In genomic region chr2:179795452-179795851, GRCm38 (mm10) we compare ENCODE assay signal across 21 mouse cellular contexts.
DNase-seq lines count a peak whose midpoint lies in the region; ATAC-seq and TF ChIP-seq lines count a peak whose summit lies in the region.
"Had no signal": no experiment of that assay in that cellular context is flagged by ENCODE, and none has a peak within 500 bp of the region (broad histone marks: within the 10 kb centered on the region; RNA-seq: fewer than 3 reads in every experiment).

No protein-coding gene starts in this region.

- H3K36me3 ChIP-seq in forebrain, embryonic 10.5 days (replicated peaks), result 0 out of 2 replicates have a peak, but pooled peaks cover 3% of the 10 kb centered on the region
- H3K36me3 ChIP-seq in forebrain, embryonic 11.5 days (ENCODE audit: control insufficient read depth, insufficient read depth, low read length), result no peaks in the 10 kb centered on the region
- H3K36me3 ChIP-seq in midbrain, embryonic 14.5 days (ENCODE audit: control insufficient read depth, insufficient read depth, low read length), result no peaks in the 10 kb centered on the region
- no peaks in the 10 kb centered on the region for H3K36me3 ChIP-seq in midbrain, embryonic 11.5 days (ENCODE audit: control insufficient read depth, insufficient read depth, low read length)
- 0 out of 2 replicates have a peak, but pooled peaks cover 3% of the 10 kb centered on the region for H3K36me3 ChIP-seq in forebrain, postnatal 0 days (ENCODE audit: insufficient read depth)
- H3K36me3 ChIP-seq in neural tube, embryonic 15.5 days, result no peaks in the 10 kb centered on the region
- H3K36me3 ChIP-seq: embryonic facial prominence, embryonic 13.5 days; heart, embryonic 13.5 days; limb, embryonic 15.5 days had no signal

- H3K9me3 ChIP-seq in forebrain, embryonic 10.5 days, result no peaks in the 10 kb centered on the region
- no peaks in the 10 kb centered on the region for H3K9me3 ChIP-seq in forebrain, embryonic 11.5 days (ENCODE audit: control insufficient read depth, low read length)
- no peaks in the 10 kb centered on the region for H3K9me3 ChIP-seq in midbrain, embryonic 14.5 days (ENCODE audit: control insufficient read depth, low read length)
- H3K9me3 ChIP-seq in midbrain, embryonic 11.5 days (ENCODE audit: control insufficient read depth, low read length), result no peaks in the 10 kb centered on the region
- no peaks in the 10 kb centered on the region for H3K9me3 ChIP-seq in forebrain, postnatal 0 days (ENCODE audit: low read length)
- H3K9me3 ChIP-seq in neural tube, embryonic 15.5 days (replicated peaks), result no peaks in the 10 kb centered on the region
- H3K9me3 ChIP-seq: embryonic facial prominence, embryonic 13.5 days; heart, embryonic 13.5 days; limb, embryonic 15.5 days had no signal

- WGBS in forebrain, embryonic 10.5 days, result 86% methylated on average over 12 of the region's 12 CpGs
- WGBS in forebrain, embryonic 11.5 days, result 82% methylated on average over 12 of the region's 12 CpGs
- WGBS in midbrain, embryonic 14.5 days, result 82% methylated on average over 12 of the region's 12 CpGs
- WGBS in midbrain, embryonic 11.5 days, result 88% methylated on average over 12 of the region's 12 CpGs
- WGBS in forebrain, postnatal 0 days, result 34% methylated on average over 12 of the region's 12 CpGs
- 53% methylated on average over 12 of the region's 12 CpGs for WGBS in neural tube, embryonic 15.5 days

- no peak for ATAC-seq in forebrain, embryonic 11.5 days (replicated peaks; ENCODE audit: low FRiP score)
- ATAC-seq in midbrain, embryonic 14.5 days (ENCODE audit: low FRiP score, low TSS enrichment), result no peak
- ATAC-seq in midbrain, embryonic 11.5 days (ENCODE audit: low FRiP score), result no peak
- ATAC-seq in forebrain, postnatal 0 days, result peak; percentile 69
- ATAC-seq in neural tube, embryonic 15.5 days (ENCODE audit: low FRiP score), result no peak
- ATAC-seq: activated CD4-positive, CD25-positive, alpha-beta regulatory T cell, adult 4 months had no signal

- no peaks in the 10 kb centered on the region for H3K27me3 ChIP-seq in forebrain, embryonic 10.5 days (ENCODE audit: poor library complexity, severe bottlenecking)
- no peaks in the 10 kb centered on the region for H3K27me3 ChIP-seq in forebrain, embryonic 11.5 days (ENCODE audit: control insufficient read depth, insufficient read depth, low read length)
- no peaks in the 10 kb centered on the region for H3K27me3 ChIP-seq in midbrain, embryonic 14.5 days (ENCODE audit: control insufficient read depth, insufficient read depth, low read length)
- H3K27me3 ChIP-seq in midbrain, embryonic 11.5 days (ENCODE audit: control insufficient read depth, insufficient read depth, low read length), result no peaks in the 10 kb centered on the region
- H3K27me3 ChIP-seq in forebrain, postnatal 0 days (ENCODE audit: insufficient read depth, low read length), result no peaks in the 10 kb centered on the region; the same call in 1 of the 2 replicates
- H3K27me3 ChIP-seq in neural tube, embryonic 15.5 days (replicated peaks), result no peaks in the 10 kb centered on the region
- H3K27me3 ChIP-seq: heart, embryonic 13.5 days; limb, embryonic 15.5 days had no signal

- TF ChIP-seq CTCF in forebrain, postnatal 0 days (IDR thresholded peaks at IDR 0.05; ENCODE audit: low read depth), result no peak

- H3K4me2 ChIP-seq in forebrain, embryonic 11.5 days (ENCODE audit: low read depth, low read length, severe bottlenecking), result no peak overlapping the region
- H3K4me2 ChIP-seq in midbrain, embryonic 14.5 days (ENCODE audit: low read length), result no peak overlapping the region
- H3K4me2 ChIP-seq in midbrain, embryonic 11.5 days, result no peak overlapping the region
- no peak overlapping the region for H3K4me2 ChIP-seq in forebrain, postnatal 0 days (ENCODE audit: low read depth)
- H3K4me2 ChIP-seq in neural tube, embryonic 15.5 days, result no peak overlapping the region
- H3K4me2 ChIP-seq: embryonic facial prominence, embryonic 13.5 days; heart, embryonic 13.5 days; limb, embryonic 15.5 days had no signal

- H3K4me1 ChIP-seq in forebrain, embryonic 10.5 days, result peaks cover 44% of the 10 kb centered on the region
- peaks cover 16% of the 10 kb centered on the region for H3K4me1 ChIP-seq in forebrain, embryonic 11.5 days (replicated peaks; ENCODE audit: control insufficient read depth, insufficient read depth, low read length)
- peaks cover 10% of the 10 kb centered on the region for H3K4me1 ChIP-seq in midbrain, embryonic 14.5 days (ENCODE audit: control insufficient read depth, insufficient read depth, low read length)
- H3K4me1 ChIP-seq in midbrain, embryonic 11.5 days (ENCODE audit: control insufficient read depth, insufficient read depth, low read length), result peaks cover 14% of the 10 kb centered on the region
- H3K4me1 ChIP-seq in forebrain, postnatal 0 days (ENCODE audit: insufficient read depth), result peaks cover 7% of the 10 kb centered on the region; the same call in 1 of the 2 replicates
- peaks cover 30% of the 10 kb centered on the region for H3K4me1 ChIP-seq in neural tube, embryonic 15.5 days

- no peak overlapping the region for H3K9ac ChIP-seq in forebrain, embryonic 11.5 days (ENCODE audit: low read length)
- no peak overlapping the region for H3K9ac ChIP-seq in midbrain, embryonic 14.5 days (replicated peaks; ENCODE audit: low read length)
- no peak overlapping the region for H3K9ac ChIP-seq in midbrain, embryonic 11.5 days (ENCODE audit: low read length)
- H3K9ac ChIP-seq in forebrain, postnatal 0 days, result no peak overlapping the region
- no peak overlapping the region for H3K9ac ChIP-seq in neural tube, embryonic 15.5 days (replicated peaks)
- H3K9ac ChIP-seq: embryonic facial prominence, embryonic 13.5 days; heart, embryonic 13.5 days; limb, embryonic 15.5 days had no signal

- no peak for DNase-seq in forebrain, embryonic 10.5 days (ENCODE audit: extremely low spot score, low spot score)
- no peak for DNase-seq in forebrain, embryonic 11.5 days (ENCODE audit: low spot score)
- DNase-seq in midbrain, embryonic 14.5 days, result peak; percentile 40
- DNase-seq in midbrain, embryonic 11.5 days (ENCODE audit: low spot score, missing footprints), result no peak
- DNase-seq in forebrain, postnatal 0 days, result peak; percentile 91
- no peak for DNase-seq in left cerebral cortex, adult 11 months (ENCODE audit: low spot score)
- DNase-seq in ovary, postnatal 14 days (ENCODE audit: low spot score), result no peak
- DNase-seq: adrenal gland, postnatal 36 days; cerebellum, adult 11 months; gastrocnemius, postnatal 36 days; heart, postnatal 4 days; kidney, adult 11 months; kidney, postnatal 10 days; lung, adult 18-20 months; lung, postnatal 4 days; right cerebral cortex, postnatal 25 days had no signal

- peak overlapping the region; percentile 30; the same call in 1 of the 2 replicates for H3K27ac ChIP-seq in forebrain, embryonic 10.5 days
- H3K27ac ChIP-seq in forebrain, embryonic 11.5 days (ENCODE audit: low read depth, low read length), result no peak overlapping the region
- H3K27ac ChIP-seq in midbrain, embryonic 14.5 days (replicated peaks; ENCODE audit: low read depth, low read length), result peak overlapping the region; percentile 37; the same call in 1 of the 2 replicates
- no peak overlapping the region for H3K27ac ChIP-seq in midbrain, embryonic 11.5 days (ENCODE audit: low read depth, low read length)
- peak overlapping the region; percentile 36; the same call in 1 of the 2 replicates for H3K27ac ChIP-seq in forebrain, postnatal 0 days (ENCODE audit: low read depth, low read length)
- H3K27ac ChIP-seq in neural tube, embryonic 15.5 days (replicated peaks), result peak overlapping the region; percentile 65
- H3K27ac ChIP-seq: embryonic facial prominence, embryonic 13.5 days; heart, embryonic 13.5 days; limb, embryonic 15.5 days had no signal

- H3K4me3 ChIP-seq in forebrain, embryonic 10.5 days, result no peak overlapping the region
- H3K4me3 ChIP-seq in forebrain, embryonic 11.5 days (ENCODE audit: low read depth, low read length), result no peak overlapping the region
- H3K4me3 ChIP-seq in midbrain, embryonic 14.5 days (replicated peaks; ENCODE audit: low read depth, low read length), result no peak overlapping the region
- no peak overlapping the region for H3K4me3 ChIP-seq in midbrain, embryonic 11.5 days (ENCODE audit: low read depth, low read length)
- no peak overlapping the region for H3K4me3 ChIP-seq in forebrain, postnatal 0 days (ENCODE audit: low read depth, low read length)
- no peak overlapping the region for H3K4me3 ChIP-seq in neural tube, embryonic 15.5 days (replicated peaks)
- H3K4me3 ChIP-seq: embryonic facial prominence, embryonic 13.5 days; heart, embryonic 13.5 days; limb, embryonic 15.5 days had no signal

Comparison
In these comparisons a context has a peak if more than half of its experiments do, and no peak if none do; other contexts are left out.
1. DNase-seq: peak in midbrain, embryonic 14.5 days (single experiment) and forebrain, postnatal 0 days (single experiment); none in forebrain, embryonic 10.5 days (single experiment), forebrain, embryonic 11.5 days (single experiment), midbrain, embryonic 11.5 days (single experiment), left cerebral cortex, adult 11 months (single experiment) and ovary, postnatal 14 days (single experiment).
2. H3K27ac ChIP-seq: peak in forebrain, embryonic 10.5 days (single experiment), midbrain, embryonic 14.5 days (single experiment), forebrain, postnatal 0 days (single experiment) and neural tube, embryonic 15.5 days (single experiment); none in forebrain, embryonic 11.5 days (single experiment) and midbrain, embryonic 11.5 days (single experiment).